Mouse (Mus musculus) embryonic facial prominence, embryonic 14.5 days (tissue): ENCODE results near the gene Bbs2. TPM values are rescaled to one million over a fixed set of nuclear protein-coding genes. Genes with fewer than 3 reads are reported as not detected.

Experiments
- ATAC-seq: fragments of 200-750 bp; cut with Nextera tagmentation; 2 replicates; pipeline ENCODE4 v1.8.0; 2017; ENCODE audit warnings: low read depth, moderate number of reproducible peaks, moderate TSS enrichment
- DNase-seq: peaks from one replicate; pipeline ENCODE4 v3.0.0-alpha.2; 2015; ENCODE audit warnings: low spot score
- H3K27ac ChIP-seq: fragments of 300-500 bp; sonication (generic); replicated peaks from 2 replicates; pipeline ENCODE4 v1.5.1; 2014; ENCODE audit warnings: low read depth, mild to moderate bottlenecking, low read length, moderate library complexity
- H3K27me3 ChIP-seq: fragments of 300-500 bp; sonication (generic); replicated peaks from 2 replicates; pipeline ENCODE4 v1.6.1; 2014; ENCODE audit warnings: low read length; ENCODE audit not compliant: control insufficient read depth, insufficient read depth
- H3K36me3 ChIP-seq: fragments of 300-500 bp; sonication (generic); 2 replicates; pipeline ENCODE4 v1.6.1; 2014; ENCODE audit warnings: low read length, mixed read lengths; ENCODE audit not compliant: control insufficient read depth, insufficient read depth
- H3K4me1 ChIP-seq: fragments of 300-500 bp; sonication (generic); 2 replicates; pipeline ENCODE4 v1.6.1; 2014; ENCODE audit warnings: antibody characterized with exemption, low read length; ENCODE audit not compliant: control insufficient read depth, insufficient read depth
- H3K4me2 ChIP-seq: fragments of 300-500 bp; sonication (generic); 2 replicates; pipeline ENCODE4 v1.6.1; 2014; ENCODE audit warnings: low read depth, mild to moderate bottlenecking, low read length, moderate library complexity, mixed read lengths
- H3K4me3 ChIP-seq: fragments of 300-500 bp; sonication (generic); 2 replicates; pipeline ENCODE4 v1.5.1; 2014; ENCODE audit warnings: low read depth, mild to moderate bottlenecking, low read length
- H3K9ac ChIP-seq: fragments of 300-500 bp; sonication (generic); 2 replicates; pipeline ENCODE4 v1.6.1; 2014; ENCODE audit warnings: low read depth, mild to moderate bottlenecking, low read length, moderate library complexity, mixed read lengths
- H3K9me3 ChIP-seq: fragments of 300-500 bp; sonication (generic); 2 replicates; pipeline ENCODE4 v1.6.1; 2016; ENCODE audit warnings: low read length; ENCODE audit not compliant: control insufficient read depth
- WGBS: fragments of 180-500 bp; shearing (Covaris S2); extraction: QIAGEN DNeasy Blood & Tissue Kit; methylation state at CpG from one replicate; pipeline ENCODE4 v1.1.7; 2014; 5-methylcytosine and 5-hydroxymethylcytosine counted together
- polyA plus RNA-seq: library from polyadenylated mRNA; unstranded; fragments of >200 nt; fragmentation: Nextera tagmentation; extraction: Ambion mirVana; gene quantifications from 2 replicates; pipeline ENCODE4 v1.2.1, GENCODE M21; 2014

Gene Bbs2
- polyA plus RNA-seq, 1 experiment from 2014 or later = 13.9 TPM

DNA sequence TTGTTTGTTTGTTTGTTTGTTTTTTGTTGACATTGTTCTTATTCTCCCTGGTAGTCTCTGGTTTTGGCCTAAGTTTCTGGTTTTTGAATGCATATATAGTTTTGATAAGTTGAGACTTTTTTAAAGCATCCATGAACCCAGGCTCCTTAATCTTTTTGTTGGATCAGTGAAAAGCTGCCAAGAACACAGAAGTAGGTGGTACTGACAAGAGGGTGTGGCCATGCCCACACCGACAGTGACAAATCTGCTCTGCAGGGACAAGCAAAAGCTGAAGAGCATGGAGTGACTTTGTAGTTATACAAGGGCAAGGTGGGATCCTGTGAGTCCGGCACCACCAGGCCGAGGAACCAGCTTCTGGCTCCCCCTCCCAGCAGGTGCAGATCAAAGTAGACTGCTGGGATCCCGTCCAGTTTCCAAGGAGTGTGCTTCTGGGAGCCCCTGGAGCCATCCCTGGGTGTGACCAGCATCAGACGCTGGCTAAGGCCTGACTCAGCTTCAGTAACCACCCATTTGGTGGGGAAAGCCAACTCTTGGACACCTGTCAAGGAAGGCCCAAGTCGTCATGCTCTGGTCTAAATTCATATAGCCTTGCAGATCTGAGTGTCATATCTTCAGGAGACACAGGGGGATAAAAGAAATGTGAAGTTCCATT is 11.9 kb upstream of the Bbs2 start:
- H3K4me2 ChIP-seq = no peak overlapping the region
- no peak for DNase-seq
- H3K27ac ChIP-seq = no peak overlapping the region
- H3K9me3 ChIP-seq = no peaks in the 10 kb centered on the region
- no peak for ATAC-seq
- H3K4me3 ChIP-seq = no peak overlapping the region
- H3K4me1 ChIP-seq = no peaks in the 10 kb centered on the region
- WGBS = 54% methylated on average over 6 of the region's 6 CpGs
- no peaks in the 10 kb centered on the region for H3K36me3 ChIP-seq
- H3K9ac ChIP-seq = no peak overlapping the region
- H3K27me3 ChIP-seq = no peaks in the 10 kb centered on the region

DNA sequence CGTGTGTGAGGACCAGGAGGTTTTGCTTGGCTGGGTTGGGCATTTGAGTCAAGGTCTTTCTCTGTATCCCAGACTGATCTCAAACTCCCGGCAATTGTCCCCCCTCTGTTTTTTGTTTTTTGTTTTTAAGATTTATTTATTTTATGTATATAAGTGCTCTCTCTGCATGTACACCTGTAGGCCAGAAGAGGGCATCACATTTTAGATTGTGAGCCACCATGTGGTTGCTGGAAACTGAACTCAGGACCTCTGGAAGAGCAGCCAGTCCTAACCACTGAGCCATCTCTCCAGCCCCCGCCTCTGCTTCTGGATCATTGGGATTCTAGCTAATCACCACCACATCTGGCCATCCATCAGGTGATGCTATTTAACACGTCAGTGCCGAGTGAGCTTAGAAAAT is 11.1 kb upstream of the Bbs2 start:
- no peaks in the 10 kb centered on the region for H3K9me3 ChIP-seq
- no peak overlapping the region for H3K27ac ChIP-seq
- no peak overlapping the region for H3K9ac ChIP-seq
- DNase-seq = no peak
- no peaks in the 10 kb centered on the region for H3K27me3 ChIP-seq
- H3K4me2 ChIP-seq = no peak overlapping the region
- no peak for ATAC-seq
- WGBS = 69% methylated on average over 5 of the region's 5 CpGs
- no peaks in the 10 kb centered on the region for H3K36me3 ChIP-seq
- no peaks in the 10 kb centered on the region for H3K4me1 ChIP-seq
- H3K4me3 ChIP-seq = no peak overlapping the region

DNA sequence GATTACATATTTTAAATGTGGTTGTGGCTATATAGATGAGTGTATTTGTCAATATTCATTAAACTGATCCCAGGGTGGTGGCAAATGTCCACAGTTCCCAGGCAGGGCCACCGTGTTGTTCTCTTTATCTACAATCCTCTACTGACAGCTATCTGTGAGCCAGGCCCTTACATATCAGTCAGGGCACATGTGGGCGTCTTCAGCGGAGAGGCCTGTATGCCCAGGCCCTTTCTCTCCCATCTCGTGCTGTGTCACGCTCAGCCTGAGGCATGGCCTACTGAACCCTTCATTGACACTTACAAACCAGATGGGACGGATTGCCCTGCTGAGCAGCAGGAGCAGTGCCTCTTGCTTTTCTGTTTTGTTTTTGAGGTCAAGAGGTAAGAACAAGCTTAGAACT is 10.7 kb upstream of the Bbs2 start:
- Histone ChIP-seq H3K4me2 (no peak overlapping the region), H3K4me3 (no peak overlapping the region), H3K4me1 (no peaks in the 10 kb centered on the region), H3K36me3 (no peaks in the 10 kb centered on the region), H3K27ac (no peak overlapping the region), H3K9ac (no peak overlapping the region), H3K27me3 (no peaks in the 10 kb centered on the region), H3K9me3 (no peaks in the 10 kb centered on the region)
- ATAC-seq = no peak
- DNase-seq = no peak
- WGBS = 73% methylated on average over 6 of the region's 6 CpGs

DNA sequence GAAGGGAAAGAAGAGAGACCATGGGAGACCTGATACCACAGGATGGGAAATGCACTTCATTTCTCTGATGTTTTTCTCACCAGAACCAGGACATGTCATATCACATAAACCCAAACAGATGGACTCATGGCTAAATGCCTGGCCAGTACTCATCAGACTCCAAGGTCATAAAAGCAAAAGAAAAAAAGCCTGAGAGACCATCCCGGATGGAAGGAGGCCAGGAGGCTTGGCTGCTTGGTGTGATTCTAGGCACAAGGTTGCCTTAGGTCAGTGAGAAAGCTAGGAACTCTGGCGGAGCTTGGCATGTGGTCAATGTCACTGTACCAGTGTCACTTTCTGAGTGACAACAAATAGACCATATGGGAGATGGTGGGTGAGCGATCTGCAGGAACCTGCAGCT is 9.1 kb upstream of the Bbs2 start:
- DNase-seq (no peak), ATAC-seq (no peak)
- no peaks in the 10 kb centered on the region for H3K9me3 ChIP-seq
- H3K9ac ChIP-seq = no peak overlapping the region
- H3K27ac ChIP-seq = no peak overlapping the region
- no peak overlapping the region for H3K4me2 ChIP-seq
- no peak overlapping the region for H3K4me3 ChIP-seq
- WGBS = 78% methylated on average over 3 of the region's 3 CpGs
- no peaks in the 10 kb centered on the region for H3K36me3 ChIP-seq
- H3K27me3 ChIP-seq = no peaks in the 10 kb centered on the region
- no peaks in the 10 kb centered on the region for H3K4me1 ChIP-seq

DNA sequence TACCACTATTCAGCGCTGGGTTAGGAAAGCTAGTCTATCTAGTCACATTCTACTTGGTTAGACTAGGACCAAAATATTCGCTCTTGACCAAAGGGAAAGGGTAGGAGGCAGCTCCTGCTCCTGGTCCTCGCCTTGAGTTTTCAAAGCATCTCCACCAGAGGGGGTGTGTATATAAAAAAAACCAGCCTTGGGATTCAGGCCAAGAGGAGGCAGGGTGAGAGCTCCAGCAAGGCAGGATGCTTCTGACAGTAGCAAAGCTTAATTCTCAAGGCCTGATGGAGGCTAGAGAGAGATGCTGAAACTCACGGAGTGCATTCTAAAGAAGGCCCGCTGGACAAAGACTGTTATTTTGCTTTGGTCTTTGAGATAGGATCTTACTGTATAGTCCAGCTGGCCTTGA is 5.4 kb upstream of the Bbs2 start:
- Histone ChIP-seq H3K9me3 (no peaks in the 10 kb centered on the region), H3K4me2 (no peak overlapping the region), H3K9ac (no peak overlapping the region), H3K4me3 (no peak overlapping the region), H3K4me1 (no peaks in the 10 kb centered on the region), H3K36me3 (no peaks in the 10 kb centered on the region), H3K27ac (no peak overlapping the region), H3K27me3 (no peaks in the 10 kb centered on the region)
- no peak for DNase-seq
- 49% methylated on average over 5 of the region's 5 CpGs for WGBS
- no peak for ATAC-seq

DNA sequence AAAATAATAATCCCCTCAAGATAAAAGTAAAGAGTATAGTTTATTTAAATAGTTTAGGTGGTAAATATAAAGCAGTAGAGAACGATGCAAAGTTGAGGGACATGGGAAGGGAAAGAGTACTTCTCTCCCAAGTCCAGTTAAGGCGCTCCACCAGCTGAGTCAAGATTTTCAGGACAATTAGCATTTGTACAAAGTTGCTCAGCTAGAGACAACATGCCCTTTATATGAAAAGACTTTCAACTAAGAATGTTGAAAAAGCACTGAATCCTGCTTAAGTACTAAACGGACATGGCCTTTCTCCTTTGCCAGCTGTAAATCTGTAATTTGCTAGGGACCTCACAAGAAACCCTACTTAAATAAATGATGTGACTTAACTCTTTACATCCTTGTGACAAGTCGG is 268 bp upstream of the Bbs2 start:
- H3K4me3 ChIP-seq = peak overlapping the region; percentile 61
- WGBS = 48% methylated on average over 4 of the region's 4 CpGs
- H3K9ac ChIP-seq = peak overlapping the region; percentile 65

DNA sequence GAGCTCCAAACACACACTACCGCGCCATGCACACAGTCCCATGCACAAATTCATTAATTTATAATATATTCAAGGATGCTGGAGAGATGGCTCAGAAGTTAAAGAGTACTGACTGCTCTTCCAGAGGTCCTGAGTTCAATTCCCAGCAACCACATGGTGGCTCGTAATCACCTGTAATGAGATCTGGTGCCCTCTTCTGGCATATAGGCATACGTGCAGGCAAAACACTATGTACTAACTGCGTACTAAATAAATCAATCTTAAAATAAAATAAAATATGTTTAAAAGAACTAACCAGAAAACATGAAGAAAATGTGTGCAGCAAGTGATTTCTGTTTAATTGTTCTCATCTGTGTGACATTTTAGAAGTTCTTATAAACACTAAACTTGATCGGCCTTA is 4.4 kb downstream of the Bbs2 start:
- H3K4me3 ChIP-seq = no peak overlapping the region
- no peaks in the 10 kb centered on the region for H3K9me3 ChIP-seq
- ATAC-seq (no peak), DNase-seq (no peak)
- H3K9ac ChIP-seq = no peak overlapping the region
- no peaks in the 10 kb centered on the region for H3K27me3 ChIP-seq
- no peaks in the 10 kb centered on the region for H3K36me3 ChIP-seq
- H3K27ac ChIP-seq = no peak overlapping the region
- no peak overlapping the region for H3K4me2 ChIP-seq
- WGBS = 82% methylated on average over 6 of the region's 6 CpGs
- H3K4me1 ChIP-seq = 0 out of 2 replicates have a peak, but pooled peaks cover 3% of the 10 kb centered on the region

More for the DNA sequence above, 268 bp upstream of the Bbs2 start:
- DNase-seq = no peak
- H3K27ac ChIP-seq = peak overlapping the region; percentile 94
- ATAC-seq = no peak
- H3K36me3 ChIP-seq = no peaks in the 10 kb centered on the region
- 0 out of 2 replicates have a peak, but pooled peaks cover 3% of the 10 kb centered on the region for H3K4me1 ChIP-seq
- no peaks in the 10 kb centered on the region for H3K9me3 ChIP-seq
- H3K27me3 ChIP-seq = no peaks in the 10 kb centered on the region
- peak overlapping the region; percentile 60 for H3K4me2 ChIP-seq

DNA sequence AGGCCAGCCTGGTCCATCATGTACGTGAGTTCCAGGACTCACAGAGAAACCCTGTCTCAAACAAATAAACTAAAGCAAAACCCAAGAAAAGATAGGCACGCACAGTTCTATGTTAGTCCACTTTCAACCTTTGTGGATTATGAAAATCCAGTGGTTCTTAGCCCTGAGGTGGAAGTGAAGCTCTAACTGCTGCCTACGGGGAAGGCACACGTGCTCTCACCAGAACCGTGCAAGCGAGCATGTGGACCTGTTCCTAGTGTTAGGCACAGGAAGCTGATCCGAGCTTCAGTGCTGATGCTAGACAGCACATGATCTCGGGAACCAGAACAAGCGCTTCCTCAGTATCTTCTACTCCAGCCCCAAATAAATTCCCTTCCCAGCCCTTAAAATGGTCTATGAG is 5.9 kb downstream of the Bbs2 start:
- no peak overlapping the region for H3K9ac ChIP-seq
- WGBS = 83% methylated on average over 9 of the region's 9 CpGs
- ATAC-seq (no peak), DNase-seq (no peak)
- no peak overlapping the region for H3K27ac ChIP-seq
- H3K4me3 ChIP-seq = no peak overlapping the region
- no peaks in the 10 kb centered on the region for H3K4me1 ChIP-seq
- no peaks in the 10 kb centered on the region for H3K27me3 ChIP-seq
- 0 out of 2 replicates have a peak, but pooled peaks cover 4% of the 10 kb centered on the region for H3K36me3 ChIP-seq
- no peaks in the 10 kb centered on the region for H3K9me3 ChIP-seq
- no peak overlapping the region for H3K4me2 ChIP-seq

DNA sequence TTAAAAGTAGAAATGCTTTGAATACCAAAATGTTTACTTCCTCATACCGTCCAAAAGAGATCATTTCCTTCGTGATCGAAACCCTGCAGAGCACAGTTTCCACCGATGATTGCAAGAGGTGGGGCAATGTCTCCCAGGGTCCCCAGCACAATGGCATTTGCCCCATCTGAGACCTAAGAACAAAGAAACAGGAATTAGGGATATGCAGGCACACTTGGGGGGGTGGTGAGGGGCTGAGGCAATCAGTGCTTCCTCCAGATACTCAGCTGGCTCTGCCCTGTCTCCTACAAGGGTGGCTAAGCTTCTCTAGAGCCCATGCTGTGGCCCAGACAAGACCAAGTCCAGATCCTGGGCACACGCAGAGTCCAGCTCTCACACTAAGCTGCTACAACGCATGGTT is 9.0 kb downstream of the Bbs2 start:
- Histone ChIP-seq H3K4me2 (no peak overlapping the region), H3K4me3 (no peak overlapping the region), H3K27ac (no peak overlapping the region), H3K27me3 (no peaks in the 10 kb centered on the region), H3K9me3 (no peaks in the 10 kb centered on the region), H3K36me3 (0 out of 2 replicates have a peak, but pooled peaks cover 12% of the 10 kb centered on the region), H3K9ac (no peak overlapping the region), H3K4me1 (no peaks in the 10 kb centered on the region)
- no peak for ATAC-seq
- no peak for DNase-seq
- WGBS = 61% methylated on average over 6 of the region's 6 CpGs
